Mouse (Mus musculus): ENCODE data around the gene Abtb2. TPM values are rescaled to one million over a fixed set of nuclear protein-coding genes. Genes with fewer than 3 reads are reported as not detected.

The Abtb2 gene
- polyA plus RNA-seq, 1 experiment, result 4.0 TPM

GRCm38 (mm10) chr2:103703865-103704264, 137.8 kb downstream of the Abtb2 start:
- Histone ChIP-seq H3K4me3 (ENCODE audit: insufficient read depth, poor library complexity, severe bottlenecking) (no peak overlapping the region), H3K36me3 (ENCODE audit: control insufficient read depth, insufficient read depth) (peaks cover 6% of the 10 kb centered on the region), H3K79me2 (ENCODE audit: control insufficient read depth, insufficient read depth) (no peaks in the 10 kb centered on the region), H3ac (ENCODE audit: control insufficient read depth, insufficient read length, low read depth) (no peak overlapping the region), H3K79me3 (ENCODE audit: low read depth) (no peaks in the 10 kb centered on the region), H3K27me3 (ENCODE audit: control insufficient read depth, insufficient read depth, insufficient read length) (no peaks in the 10 kb centered on the region)
- TF ChIP-seq MYOG (IDR thresholded peaks at IDR 0.05; ENCODE audit: control insufficient read depth, extremely low read depth, insufficient read length), result no peak
- TF ChIP-seq CTCF (IDR thresholded peaks at IDR 0.05; ENCODE audit: control insufficient read depth, insufficient read depth, insufficient read length), result no peak
- TF ChIP-seq CEBPB (IDR thresholded peaks at IDR 0.05; ENCODE audit: low read depth), result no peak
- TF ChIP-seq USF1 (IDR thresholded peaks at IDR 0.05; ENCODE audit: low read depth), result no peak
- TF ChIP-seq FOSL1 (IDR thresholded peaks at IDR 0.05; ENCODE audit: insufficient read depth, low read length, poor library complexity, severe bottlenecking), result no peak
- TF ChIP-seq MYOD1 (IDR thresholded peaks at IDR 0.05; ENCODE audit: control insufficient read depth, insufficient read length, low read depth), result no peak
- no peak for TF ChIP-seq MAX (IDR thresholded peaks at IDR 0.05)

DNA sequence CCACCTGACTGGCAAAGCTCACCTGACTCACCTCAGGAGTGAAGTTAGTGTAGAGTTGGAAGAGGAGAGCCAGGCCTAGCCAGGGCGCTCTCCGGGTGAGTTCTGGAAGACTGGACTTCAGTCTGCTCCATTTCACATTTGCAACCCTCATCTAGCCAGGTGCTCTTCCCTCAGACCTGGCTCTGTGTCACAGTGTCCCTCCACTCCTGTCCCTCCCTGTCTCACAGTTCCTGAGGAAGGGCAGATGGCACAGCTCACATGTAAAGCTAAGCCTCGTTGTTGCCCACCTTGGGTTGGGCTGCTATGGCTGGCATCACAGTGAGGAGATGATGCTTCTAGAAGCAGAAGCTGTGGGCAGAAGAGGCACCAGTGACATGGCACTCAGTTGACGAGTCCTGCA, 139.7 kb downstream of the Abtb2 start:
- no peaks in the 10 kb centered on the region for H3K27me3 ChIP-seq (ENCODE audit: control insufficient read depth, insufficient read depth, insufficient read length)
- no peak overlapping the region for H3K4me3 ChIP-seq (ENCODE audit: insufficient read depth, poor library complexity, severe bottlenecking)
- TF ChIP-seq MYOD1 (IDR thresholded peaks at IDR 0.05; ENCODE audit: control insufficient read depth, insufficient read length, low read depth), result no peak
- TF ChIP-seq CTCF (IDR thresholded peaks at IDR 0.05; ENCODE audit: control insufficient read depth, insufficient read depth, insufficient read length), result no peak
- no peak for TF ChIP-seq USF1 (IDR thresholded peaks at IDR 0.05; ENCODE audit: low read depth)
- no peak for TF ChIP-seq MYOG (IDR thresholded peaks at IDR 0.05; ENCODE audit: control insufficient read depth, extremely low read depth, insufficient read length)
- TF ChIP-seq CEBPB (IDR thresholded peaks at IDR 0.05; ENCODE audit: low read depth), result no peak
- no peak for TF ChIP-seq MAX (IDR thresholded peaks at IDR 0.05)
- no peak for TF ChIP-seq FOSL1 (IDR thresholded peaks at IDR 0.05; ENCODE audit: insufficient read depth, low read length, poor library complexity, severe bottlenecking)
- H3K79me2 ChIP-seq (ENCODE audit: control insufficient read depth, insufficient read depth), result no peaks in the 10 kb centered on the region
- no peaks in the 10 kb centered on the region for H3K79me3 ChIP-seq (ENCODE audit: low read depth)
- peaks cover 6% of the 10 kb centered on the region for H3K36me3 ChIP-seq (ENCODE audit: control insufficient read depth, insufficient read depth)
- no peak overlapping the region for H3ac ChIP-seq (ENCODE audit: control insufficient read depth, insufficient read length, low read depth)

DNA sequence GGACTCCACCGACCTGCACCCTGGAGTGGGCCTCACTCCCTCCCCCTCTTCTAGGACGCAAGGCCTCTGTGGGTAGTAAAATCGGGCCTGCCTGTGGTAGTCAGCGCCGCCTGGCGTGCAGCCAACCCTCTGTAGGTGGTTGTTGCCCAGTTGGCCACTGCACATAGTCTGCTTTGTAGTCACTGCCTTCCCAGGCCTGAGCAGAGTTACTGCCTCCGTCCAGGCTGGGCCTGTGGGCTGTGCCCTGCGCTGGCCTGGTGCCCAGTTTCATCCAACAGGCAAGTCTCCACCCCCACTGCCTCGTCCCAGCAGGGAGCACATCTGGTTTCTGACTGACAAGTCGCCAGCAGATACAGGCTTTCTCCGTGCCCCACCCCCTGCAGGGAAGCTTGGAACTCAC, 140.1 kb downstream of the Abtb2 start:
- Histone ChIP-seq H3K4me3 (ENCODE audit: insufficient read depth, poor library complexity, severe bottlenecking) (no peak overlapping the region), H3K79me3 (ENCODE audit: low read depth) (no peaks in the 10 kb centered on the region), H3ac (ENCODE audit: control insufficient read depth, insufficient read length, low read depth) (no peak overlapping the region), H3K79me2 (ENCODE audit: control insufficient read depth, insufficient read depth) (no peaks in the 10 kb centered on the region), H3K27me3 (ENCODE audit: control insufficient read depth, insufficient read depth, insufficient read length) (no peaks in the 10 kb centered on the region), H3K36me3 (ENCODE audit: control insufficient read depth, insufficient read depth) (peaks cover 6% of the 10 kb centered on the region)
- TF ChIP-seq FOSL1 (IDR thresholded peaks at IDR 0.05; ENCODE audit: insufficient read depth, low read length, poor library complexity, severe bottlenecking) (no peak), CEBPB (IDR thresholded peaks at IDR 0.05; ENCODE audit: low read depth) (no peak), MAX (IDR thresholded peaks at IDR 0.05) (peak; percentile 39), MYOD1 (IDR thresholded peaks at IDR 0.05; ENCODE audit: control insufficient read depth, insufficient read length, low read depth) (peak; percentile 45), CTCF (IDR thresholded peaks at IDR 0.05; ENCODE audit: control insufficient read depth, insufficient read depth, insufficient read length) (peak; percentile 1), MYOG (IDR thresholded peaks at IDR 0.05; ENCODE audit: control insufficient read depth, extremely low read depth, insufficient read length) (no peak), USF1 (IDR thresholded peaks at IDR 0.05; ENCODE audit: low read depth) (no peak)

- Histone ChIP-seq H3ac (ENCODE audit: control insufficient read depth, insufficient read length, low read depth) (no peak overlapping the region), H3K79me2 (ENCODE audit: control insufficient read depth, insufficient read depth) (no peaks in the 10 kb centered on the region), H3K4me3 (ENCODE audit: insufficient read depth, poor library complexity, severe bottlenecking) (no peak overlapping the region), H3K36me3 (ENCODE audit: control insufficient read depth, insufficient read depth) (peaks cover 6% of the 10 kb centered on the region), H3K79me3 (ENCODE audit: low read depth) (no peaks in the 10 kb centered on the region), H3K27me3 (ENCODE audit: control insufficient read depth, insufficient read depth, insufficient read length) (no peaks in the 10 kb centered on the region)
- TF ChIP-seq FOSL1 (IDR thresholded peaks at IDR 0.05; ENCODE audit: insufficient read depth, low read length, poor library complexity, severe bottlenecking) (no peak), MYOD1 (IDR thresholded peaks at IDR 0.05; ENCODE audit: control insufficient read depth, insufficient read length, low read depth) (no peak), CEBPB (IDR thresholded peaks at IDR 0.05; ENCODE audit: low read depth) (no peak), USF1 (IDR thresholded peaks at IDR 0.05; ENCODE audit: low read depth) (no peak), MAX (IDR thresholded peaks at IDR 0.05) (no peak), CTCF (IDR thresholded peaks at IDR 0.05; ENCODE audit: control insufficient read depth, insufficient read depth, insufficient read length) (no peak), MYOG (IDR thresholded peaks at IDR 0.05; ENCODE audit: control insufficient read depth, extremely low read depth, insufficient read length) (no peak)
Observed at GRCm38 (mm10) chr2:103707056-103707776, 141.1 kb downstream of the Abtb2 start.

DNA sequence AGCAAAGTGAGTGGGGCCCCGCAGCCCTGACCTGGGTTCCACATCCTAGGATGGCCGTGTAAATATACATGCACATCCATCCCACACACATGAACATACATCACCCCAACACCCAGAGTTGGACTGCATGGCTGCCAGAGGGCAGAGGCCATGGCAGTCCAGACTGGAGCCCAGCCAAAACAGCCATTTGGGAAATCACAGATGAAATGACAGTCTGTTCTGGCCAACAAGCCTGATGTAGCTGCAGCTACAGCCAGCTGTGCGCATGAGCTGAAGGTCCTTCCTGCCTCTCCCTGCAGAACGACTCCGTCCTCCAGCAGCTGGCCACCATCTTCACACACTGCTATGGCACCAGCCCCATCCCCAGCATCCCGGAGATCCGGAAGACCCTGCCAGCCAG, 144.7 kb downstream of the Abtb2 start:
- no peak overlapping the region for H3ac ChIP-seq (ENCODE audit: control insufficient read depth, insufficient read length, low read depth)
- TF ChIP-seq MYOD1 (IDR thresholded peaks at IDR 0.05; ENCODE audit: control insufficient read depth, insufficient read length, low read depth) (no peak), MYOG (IDR thresholded peaks at IDR 0.05; ENCODE audit: control insufficient read depth, extremely low read depth, insufficient read length) (no peak), CTCF (IDR thresholded peaks at IDR 0.05; ENCODE audit: control insufficient read depth, insufficient read depth, insufficient read length) (no peak), FOSL1 (IDR thresholded peaks at IDR 0.05; ENCODE audit: insufficient read depth, low read length, poor library complexity, severe bottlenecking) (no peak)
- H3K4me3 ChIP-seq (ENCODE audit: insufficient read depth, poor library complexity, severe bottlenecking), result no peak overlapping the region
- H3K36me3 ChIP-seq (ENCODE audit: control insufficient read depth, insufficient read depth), result peaks cover 6% of the 10 kb centered on the region
- no peaks in the 10 kb centered on the region for H3K79me3 ChIP-seq (ENCODE audit: low read depth)
- no peaks in the 10 kb centered on the region for H3K27me3 ChIP-seq (ENCODE audit: control insufficient read depth, insufficient read depth, insufficient read length)
- no peaks in the 10 kb centered on the region for H3K79me2 ChIP-seq (ENCODE audit: control insufficient read depth, insufficient read depth)

All from C2C12 (cell line).